Comparison of ENCODE assay signal across 29 mouse cellular contexts in the genomic region with DNA sequence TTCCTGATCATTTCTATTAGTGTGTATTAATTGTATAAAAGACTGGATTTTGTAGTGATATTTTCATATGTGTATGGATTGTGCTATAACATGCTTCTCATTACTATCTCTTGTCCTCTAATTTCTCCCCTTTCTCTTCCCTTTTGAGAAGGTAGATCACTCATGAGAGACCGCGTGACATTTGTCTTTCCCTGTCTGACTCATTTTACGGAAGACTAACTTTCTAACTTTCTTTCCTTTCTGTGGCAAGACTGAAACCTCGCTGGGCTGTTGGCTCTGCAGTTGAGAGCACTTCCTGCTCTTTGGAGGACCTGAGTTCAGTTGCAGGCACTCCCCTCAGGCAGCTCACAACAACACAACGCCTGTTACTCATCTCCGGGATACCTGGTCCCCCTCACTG. TPM values are rescaled to one million over a fixed set of nuclear protein-coding genes. Genes with fewer than 3 reads are reported as not detected.
"Had no signal": no experiment of that assay in that cellular context is flagged by ENCODE, and none has a peak within 500 bp of the region (broad histone marks: within the 10 kb centered on the region; RNA-seq: fewer than 3 reads in every experiment).

No protein-coding gene starts in this region.

- H3K4me3 ChIP-seq: embryonic facial prominence, embryonic 10.5 days; embryonic facial prominence, embryonic 12.5 days; embryonic facial prominence, embryonic 13.5 days; embryonic facial prominence, embryonic 15.5 days; erythroblast, embryonic 14.5 days; forebrain, embryonic 12.5 days; forebrain, embryonic 13.5 days; forebrain, embryonic 15.5 days; gastrocnemius, adult 2 months; heart, adult 2 months; heart, embryonic 10.5 days had no signal

- H3K27ac ChIP-seq: embryonic facial prominence, embryonic 10.5 days; embryonic facial prominence, embryonic 12.5 days; embryonic facial prominence, embryonic 13.5 days; embryonic facial prominence, embryonic 15.5 days; forebrain, embryonic 12.5 days; forebrain, embryonic 13.5 days; forebrain, embryonic 15.5 days; gastrocnemius, adult 2 months; heart, adult 2 months; heart, embryonic 10.5 days had no signal

- H3K27me3 ChIP-seq: embryonic facial prominence, embryonic 12.5 days; embryonic facial prominence, embryonic 13.5 days; embryonic facial prominence, embryonic 15.5 days; forebrain, embryonic 12.5 days; forebrain, embryonic 13.5 days; forebrain, embryonic 15.5 days had no signal

- H3K36me3 ChIP-seq: embryonic facial prominence, embryonic 10.5 days; embryonic facial prominence, embryonic 12.5 days; embryonic facial prominence, embryonic 13.5 days; embryonic facial prominence, embryonic 15.5 days; forebrain, embryonic 12.5 days; forebrain, embryonic 15.5 days; heart, embryonic 10.5 days had no signal

- H3K4me2 ChIP-seq: embryonic facial prominence, embryonic 12.5 days; embryonic facial prominence, embryonic 13.5 days; embryonic facial prominence, embryonic 15.5 days; forebrain, embryonic 12.5 days; forebrain, embryonic 13.5 days; forebrain, embryonic 15.5 days; heart, embryonic 11.5 days had no signal

- DNase-seq: cerebellum, adult 9-11 months; cerebellum, postnatal 25 days; embryo, embryonic 11 days; forebrain, postnatal 0 days; gastrocnemius, adult 2 months; gastrocnemius, postnatal 10 days; gastrocnemius, postnatal 14 days; gastrocnemius, postnatal 25 days; gastrocnemius, postnatal 36 days; heart, adult 18-20 months; heart, adult 2 months had no signal

- H3K9ac ChIP-seq: embryonic facial prominence, embryonic 12.5 days; embryonic facial prominence, embryonic 13.5 days; embryonic facial prominence, embryonic 15.5 days; forebrain, embryonic 12.5 days; forebrain, embryonic 13.5 days; forebrain, embryonic 15.5 days; forebrain, postnatal 0 days had no signal

- H3K4me1 ChIP-seq: embryonic facial prominence, embryonic 10.5 days; embryonic facial prominence, embryonic 12.5 days; forebrain, embryonic 12.5 days; forebrain, embryonic 13.5 days; heart, embryonic 10.5 days had no signal

- H3K9me3 ChIP-seq: embryonic facial prominence, embryonic 10.5 days; embryonic facial prominence, embryonic 12.5 days; embryonic facial prominence, embryonic 13.5 days; embryonic facial prominence, embryonic 15.5 days; forebrain, embryonic 12.5 days; forebrain, embryonic 13.5 days; forebrain, embryonic 15.5 days; heart, embryonic 10.5 days had no signal

RNA-seq across cellular contexts. Expression of a gene that starts 48.2 kb away (rescaled TPM):
- total RNA-seq: common myeloid progenitor, adult 5-6 weeks; gastrocnemius, adult 18-20 months; gastrocnemius, adult 2 months; gastrocnemius, adult 8-10 months; gastrocnemius, postnatal 10 days; gastrocnemius, postnatal 14 days; gastrocnemius, postnatal 25 days; gastrocnemius, postnatal 36 days; gastrocnemius, postnatal 4 days; granulocyte monocyte progenitor cell, adult 5-6 weeks; heart, adult 2 months; heart, adult 8-10 months had no signal
- polyA plus RNA-seq: embryonic facial prominence, embryonic 10.5 days; embryonic facial prominence, embryonic 11.5 days; embryonic facial prominence, embryonic 12.5 days; embryonic facial prominence, embryonic 13.5 days; erythroblast, embryonic 14.5 days; forebrain, embryonic 11.5 days; forebrain, embryonic 12.5 days; forebrain, embryonic 13.5 days; heart, embryonic 10.5 days; heart, embryonic 11.5 days had no signal
